In the genomic region with DNA sequence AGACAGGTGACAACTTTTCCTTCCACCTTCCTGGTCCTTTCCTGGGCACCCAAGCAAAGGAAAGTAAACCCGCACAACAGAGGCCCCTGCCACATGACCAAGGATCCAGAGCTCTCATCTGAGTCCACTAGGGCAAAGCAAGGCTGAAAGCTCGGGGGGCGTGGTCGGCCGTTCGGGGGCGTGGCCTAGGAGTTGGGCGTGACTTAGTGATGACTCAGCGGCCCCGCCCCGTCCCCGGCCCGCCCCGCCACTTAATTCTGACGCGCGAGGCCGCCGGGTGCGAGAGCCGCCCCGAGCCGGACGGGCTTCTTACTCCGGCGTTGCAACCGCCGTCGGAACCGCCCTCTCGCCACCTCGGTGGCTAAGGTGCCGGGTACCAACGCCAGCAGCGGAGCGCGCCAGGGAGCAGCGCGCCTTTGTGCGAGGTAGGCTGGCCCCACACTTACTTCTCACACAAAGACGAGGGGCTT, we compare ENCODE assay signal across 8 mouse cellular contexts.
DNase-seq lines count a peak whose midpoint lies in the region; ATAC-seq and TF ChIP-seq lines count a peak whose summit lies in the region.

No protein-coding gene starts in this region.

- no peaks in the 10 kb centered on the region for H3K9me3 ChIP-seq in hindbrain, embryonic 12.5 days (replicated peaks)
- H3K9me3 ChIP-seq in lung, postnatal 0 days (ENCODE audit: low read length), result no peaks in the 10 kb centered on the region

- in situ Hi-C loops in Patski (cut with MboI; ENCODE audit: low pct_unique_long_range_greater_than_20kb), result no loop called here

- CTCF ChIA-PET in Patski (lab: Charles Lee), result interaction anchor here (1.1 to 1.8 kb wide), 2 partner anchors 41 to 167 kb away, joined by 3 to 4 read pairs; no protein-coding TSS in a partner anchor

- H3K36me3 ChIP-seq in hindbrain, embryonic 12.5 days, result no peaks in the 10 kb centered on the region
- H3K36me3 ChIP-seq in lung, postnatal 0 days (ENCODE audit: insufficient read depth, low read length), result no peaks in the 10 kb centered on the region

- H3K27me3 ChIP-seq in Patski, result no peaks in the 10 kb centered on the region
- H3K27me3 ChIP-seq in hindbrain, embryonic 12.5 days, result no peaks in the 10 kb centered on the region
- no peaks in the 10 kb centered on the region for H3K27me3 ChIP-seq in lung, postnatal 0 days (replicated peaks; ENCODE audit: insufficient read depth, low read length)

- under 1% methylated on average over 41 of the region's 41 CpGs for WGBS in hindbrain, embryonic 12.5 days
- WGBS in lung, postnatal 0 days, result 0% methylated on average over 34 of the region's 41 CpGs

- peaks cover 35% of the 10 kb centered on the region for H3K4me1 ChIP-seq in hindbrain, embryonic 12.5 days
- H3K4me1 ChIP-seq in lung, postnatal 0 days (ENCODE audit: insufficient read depth, low read depth, low read length), result peaks cover 7% of the 10 kb centered on the region; the same call in 1 of the 2 replicates

- peak overlapping the region; percentile 85 for H3K27ac ChIP-seq in hindbrain, embryonic 12.5 days
- peak overlapping the region; percentile 54 for H3K27ac ChIP-seq in lung, postnatal 0 days (ENCODE audit: low read length)

- H3K4me2 ChIP-seq in hindbrain, embryonic 12.5 days (replicated peaks), result peak overlapping the region; percentile 76
- H3K4me2 ChIP-seq in lung, postnatal 0 days (replicated peaks; ENCODE audit: low read depth, low read length), result peak overlapping the region; percentile 99

- peak; percentile 55 for DNase-seq in Patski (ENCODE audit: low read depth, low spot score)
- DNase-seq in cerebellum, postnatal 14 days, result peak; percentile 98 to 99
- DNase-seq in frontal cortex, postnatal 10 days (ENCODE audit: low spot score in 2 of 2), result peak; percentile 86 to 90
- peak; percentile 96 to 97 for DNase-seq in layer of hippocampus, postnatal 10 days (ENCODE audit: low spot score in 2 of 2)
- DNase-seq in lung, postnatal 0 days (ENCODE audit: low spot score), result peak; percentile 92
- DNase-seq in ovary, postnatal 10 days (ENCODE audit: low spot score), result peak; percentile 93
- DNase-seq in thymus, postnatal 0 days (ENCODE audit: low spot score), result peak; percentile 94

- peak; percentile 85 for ATAC-seq in Patski
- ATAC-seq in hindbrain, embryonic 12.5 days (ENCODE audit: low FRiP score), result peak; percentile 95
- ATAC-seq in lung, postnatal 0 days, result peak; percentile 96

- POLR2A ChIA-PET in Patski (lab: Charles Lee), result no interaction called here

- H3K4me3 ChIP-seq in hindbrain, embryonic 12.5 days, result peak overlapping the region; percentile 95
- H3K4me3 ChIP-seq in lung, postnatal 0 days (ENCODE audit: low read depth, low read length), result peak overlapping the region; percentile 86

- no peak for TF ChIP-seq EP300 in lung, postnatal 0 days (IDR thresholded peaks at IDR 0.05)

- H3K9ac ChIP-seq in hindbrain, embryonic 12.5 days, result peak overlapping the region; percentile 97
- H3K9ac ChIP-seq in lung, postnatal 0 days (replicated peaks; ENCODE audit: low read depth), result peak overlapping the region; percentile 82

- no peak for TF ChIP-seq CTCF in Patski (IDR thresholded peaks at IDR 0.05)
- peak; percentile 37 for TF ChIP-seq CTCF in lung, postnatal 0 days (IDR thresholded peaks at IDR 0.05)

Comparison
In these comparisons a context has a peak if more than half of its experiments do, and no peak if none do; other contexts are left out.
1. Peak in every context shown above with its lines: DNase-seq, ATAC-seq, H3K4me3 ChIP-seq and H3K27ac ChIP-seq.